Comparison of ENCODE assay signal across 12 mouse cellular contexts in the genomic region with DNA sequence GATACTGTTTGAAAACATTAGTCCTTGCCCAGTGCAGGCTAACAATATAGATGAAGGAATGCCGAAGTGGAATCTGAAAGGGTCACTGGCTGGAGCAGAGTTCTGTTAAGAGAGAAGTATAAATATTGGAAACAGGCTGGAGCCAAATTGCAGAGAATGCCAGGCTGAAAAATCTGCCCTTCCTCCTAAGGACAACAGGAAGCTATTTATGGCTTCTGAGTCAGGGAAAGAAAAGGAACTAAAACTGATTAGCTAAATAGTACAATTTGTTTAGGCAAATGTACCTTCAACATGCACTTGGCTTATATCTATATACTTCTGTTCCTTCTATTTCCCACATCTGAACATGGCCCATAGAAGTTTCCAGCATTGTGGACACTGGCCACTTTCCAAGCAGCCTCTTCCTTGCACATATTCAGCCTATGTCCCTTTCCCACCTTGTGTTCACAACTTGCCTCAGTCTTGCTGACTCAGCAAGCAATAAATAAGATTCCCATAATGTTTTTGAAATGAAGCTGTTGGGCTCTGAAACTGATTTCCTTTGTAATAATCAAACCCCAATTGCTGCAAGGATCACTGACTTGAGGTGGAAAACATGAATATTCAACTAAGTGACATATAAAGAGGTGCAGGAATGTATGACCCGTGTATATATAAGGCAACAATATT.
"Had no signal": no experiment of that assay in that cellular context is flagged by ENCODE, and none has a peak within 500 bp of the region (broad histone marks: within the 10 kb centered on the region; RNA-seq: fewer than 3 reads in every experiment).

No protein-coding gene starts in this region.

- H3K27ac ChIP-seq: layer of hippocampus, adult 2 months; limb, embryonic 10.5 days; liver, embryonic 13.5 days; lung, embryonic 15.5 days; midbrain, embryonic 12.5 days; neural tube, embryonic 15.5 days; stomach, embryonic 15.5 days had no signal

- H3K4me3 ChIP-seq: layer of hippocampus, adult 2 months; limb, embryonic 10.5 days; liver, embryonic 13.5 days; lung, embryonic 15.5 days; midbrain, embryonic 12.5 days; neural tube, embryonic 15.5 days; stomach, embryonic 15.5 days had no signal

- H3K27me3 ChIP-seq: liver, embryonic 13.5 days; lung, embryonic 15.5 days; midbrain, embryonic 12.5 days; neural tube, embryonic 15.5 days; stomach, embryonic 15.5 days had no signal

- H3K9ac ChIP-seq: liver, embryonic 13.5 days; liver, postnatal 0 days; lung, embryonic 15.5 days; midbrain, embryonic 12.5 days; neural tube, embryonic 15.5 days; stomach, embryonic 15.5 days had no signal

- DNase-seq: kidney, postnatal 10 days; kidney, postnatal 4 days; liver, embryonic 13.5 days; liver, postnatal 0 days; lung, postnatal 14 days; thymus, postnatal 36 days had no signal

- H3K4me1 ChIP-seq: limb, embryonic 10.5 days; liver, embryonic 13.5 days; lung, embryonic 15.5 days; midbrain, embryonic 12.5 days; neural tube, embryonic 15.5 days; stomach, embryonic 15.5 days had no signal

- H3K36me3 ChIP-seq: limb, embryonic 10.5 days; liver, embryonic 13.5 days; lung, embryonic 15.5 days; midbrain, embryonic 12.5 days; neural tube, embryonic 15.5 days; stomach, embryonic 15.5 days had no signal
